In the genomic region with DNA sequence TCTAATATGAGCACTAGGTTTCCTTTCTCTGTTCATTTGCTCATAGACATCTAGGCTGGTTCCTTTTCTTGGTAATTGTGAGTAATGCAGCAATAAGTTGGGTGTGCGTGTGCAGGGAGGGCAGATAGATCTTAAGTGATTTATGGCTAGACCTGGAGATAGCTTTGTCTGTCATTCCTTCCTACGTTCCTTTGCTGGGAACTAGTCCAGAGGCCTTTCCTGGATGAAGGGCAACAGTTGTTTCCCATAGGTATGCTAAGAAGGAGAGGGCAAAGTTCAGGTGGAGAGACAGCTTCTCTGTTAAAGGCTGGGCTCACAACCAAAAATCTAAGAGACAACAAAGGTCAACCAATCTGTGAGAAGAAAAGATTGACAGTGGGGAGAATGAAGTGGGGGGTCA, we compare ENCODE assay signal across 12 mouse cellular contexts.
"Had no signal": no experiment of that assay in that cellular context is flagged by ENCODE, and none has a peak within 500 bp of the region (broad histone marks: within the 10 kb centered on the region; RNA-seq: fewer than 3 reads in every experiment).

No protein-coding gene starts in this region.

- H3K9ac ChIP-seq: limb, embryonic 15.5 days; liver, embryonic 13.5 days; midbrain, embryonic 13.5 days; neural tube, embryonic 15.5 days had no signal

- DNase-seq: liver, embryonic 13.5 days; lung, adult 18-20 months; right cerebral cortex, adult 18-20 months; right cerebral cortex, postnatal 25 days; thymus, postnatal 36 days had no signal

- ATAC-seq: hindbrain, embryonic 16.5 days; inflammation-experienced regulatory T-cells, adult 6 months; midbrain, embryonic 13.5 days had no signal

- H3K4me2 ChIP-seq: limb, embryonic 15.5 days; liver, embryonic 13.5 days; midbrain, embryonic 13.5 days; neural tube, embryonic 15.5 days had no signal

- H3K4me3 ChIP-seq: left cerebral cortex, adult 2 months; limb, embryonic 15.5 days; liver, embryonic 13.5 days; midbrain, embryonic 13.5 days; myocyte; neural tube, embryonic 15.5 days had no signal

- H3K27me3 ChIP-seq: limb, embryonic 15.5 days; liver, embryonic 13.5 days; midbrain, embryonic 13.5 days; neural tube, embryonic 15.5 days had no signal

- H3K4me1 ChIP-seq: limb, embryonic 15.5 days; liver, embryonic 13.5 days; midbrain, embryonic 13.5 days; neural tube, embryonic 15.5 days had no signal

- H3K27ac ChIP-seq: left cerebral cortex, adult 2 months; limb, embryonic 15.5 days; liver, embryonic 13.5 days; midbrain, embryonic 13.5 days; neural tube, embryonic 15.5 days had no signal

- H3K9me3 ChIP-seq: limb, embryonic 15.5 days; liver, embryonic 13.5 days; midbrain, embryonic 13.5 days; neural tube, embryonic 15.5 days had no signal

- H3K36me3 ChIP-seq: limb, embryonic 15.5 days; liver, embryonic 13.5 days; midbrain, embryonic 13.5 days; neural tube, embryonic 15.5 days had no signal
